Mouse (Mus musculus): ENCODE results near the gene Gm10282. TPM values are rescaled to one million over a fixed set of nuclear protein-coding genes. Genes with fewer than 3 reads are reported as not detected.

The Gm10282 gene
- total and polyA plus RNA-seq, 3 experiments = 11.7 to 133 TPM; not detected in 1

DNA sequence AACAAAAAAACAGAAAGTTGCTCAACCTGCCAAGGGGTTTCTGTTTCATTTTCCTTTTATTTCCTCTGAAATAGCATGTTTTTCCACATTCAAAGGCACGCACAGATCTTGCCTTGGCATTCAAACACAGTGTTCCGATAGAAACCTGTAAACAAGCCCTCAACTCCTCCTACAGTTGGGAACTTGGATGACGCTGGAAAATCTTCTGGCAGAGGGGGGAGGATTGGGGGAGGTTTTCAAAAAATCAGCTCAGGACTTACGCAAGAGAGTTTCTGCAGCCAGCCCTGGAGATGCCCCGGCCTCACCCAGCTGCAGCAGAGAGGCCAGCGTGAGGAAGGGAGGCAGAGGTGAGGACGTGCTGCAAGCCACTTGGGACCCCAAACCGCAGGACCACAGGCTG, 1.4 kb downstream of the Gm10282 start:
- H3K36me3 ChIP-seq (ENCODE audit: control insufficient read depth in 1 of 2, insufficient read depth in 2 of 2, low read length in 2 of 2) = no peaks in the 10 kb centered on the region
- DNase-seq (ENCODE audit: low read depth, low spot score) = no peak
- no peak overlapping the region for H3K27ac ChIP-seq (ENCODE audit: control insufficient read depth, low read depth, low read length)
- no peak for TF ChIP-seq MYB (IDR thresholded peaks at IDR 0.05; ENCODE audit: low read depth, low read length)
- TF ChIP-seq E2F4 (IDR thresholded peaks at IDR 0.05; ENCODE audit: borderline replicate concordance, low read depth, low read length) = no peak
- TF ChIP-seq NRF1 (IDR thresholded peaks at IDR 0.05; ENCODE audit: insufficient read depth, low read depth, low read length, poor library complexity, severe bottlenecking) = no peak
- TF ChIP-seq ZNF384 (IDR thresholded peaks at IDR 0.05; ENCODE audit: low read depth, low read length) = no peak
- TF ChIP-seq MAFK (IDR thresholded peaks at IDR 0.05; ENCODE audit: borderline replicate concordance, low read depth, low read length) = no peak
- no peak for TF ChIP-seq POLR2AphosphoS5 (IDR thresholded peaks at IDR 0.05; ENCODE audit: borderline replicate concordance, low read depth, low read length)
- no peak for TF ChIP-seq GATA1 (IDR thresholded peaks at IDR 0.05; ENCODE audit: low read depth, low read length)
- no peak for TF ChIP-seq ZC3H11A (IDR thresholded peaks at IDR 0.05; ENCODE audit: low read depth, low read length)
- no peak for TF ChIP-seq MXI1 (IDR thresholded peaks at IDR 0.05; ENCODE audit: low read depth, low read length)
- TF ChIP-seq POLR2AphosphoS2 (IDR thresholded peaks at IDR 0.05; ENCODE audit: low read length) = no peak
- no peak for TF ChIP-seq BHLHE40 (IDR thresholded peaks at IDR 0.05; ENCODE audit: borderline replicate concordance, low read depth, low read length)
- TF ChIP-seq GABPA (IDR thresholded peaks at IDR 0.05; ENCODE audit: low read depth, low read length) = no peak
- no peak for TF ChIP-seq TCF12 (IDR thresholded peaks at IDR 0.05; ENCODE audit: low read depth, low read length)
- TF ChIP-seq SIN3A (IDR thresholded peaks at IDR 0.05; ENCODE audit: low read length) = no peak
- H3K4me1 ChIP-seq (ENCODE audit: control insufficient read depth in 1 of 2, insufficient read depth in 2 of 2, low read length in 2 of 2) = no peaks in the 10 kb centered on the region
- H3K9ac ChIP-seq (ENCODE audit: control insufficient read depth, low read depth, low read length, poor library complexity, severe bottlenecking) = no peak overlapping the region
- no peaks in the 10 kb centered on the region for H3K9me3 ChIP-seq (replicated peaks; ENCODE audit: insufficient read depth, low read length)
- H3K79me2 ChIP-seq (ENCODE audit: control insufficient read depth, insufficient read depth, low read length, poor library complexity) = no peaks in the 10 kb centered on the region
- H3K27me3 ChIP-seq (ENCODE audit: control insufficient read depth in 1 of 2, insufficient read depth in 2 of 2, low read length in 2 of 2) = peaks cover 0 to 3% of the 10 kb centered on the region in 2 experiments; a peak in 3 of 4 replicates
- H3K4me3 ChIP-seq (ENCODE audit: control insufficient read depth in 1 of 2, insufficient read depth in 1 of 2, low read depth in 2 of 2, low read length in 2 of 2) = no peak overlapping the region

DNA sequence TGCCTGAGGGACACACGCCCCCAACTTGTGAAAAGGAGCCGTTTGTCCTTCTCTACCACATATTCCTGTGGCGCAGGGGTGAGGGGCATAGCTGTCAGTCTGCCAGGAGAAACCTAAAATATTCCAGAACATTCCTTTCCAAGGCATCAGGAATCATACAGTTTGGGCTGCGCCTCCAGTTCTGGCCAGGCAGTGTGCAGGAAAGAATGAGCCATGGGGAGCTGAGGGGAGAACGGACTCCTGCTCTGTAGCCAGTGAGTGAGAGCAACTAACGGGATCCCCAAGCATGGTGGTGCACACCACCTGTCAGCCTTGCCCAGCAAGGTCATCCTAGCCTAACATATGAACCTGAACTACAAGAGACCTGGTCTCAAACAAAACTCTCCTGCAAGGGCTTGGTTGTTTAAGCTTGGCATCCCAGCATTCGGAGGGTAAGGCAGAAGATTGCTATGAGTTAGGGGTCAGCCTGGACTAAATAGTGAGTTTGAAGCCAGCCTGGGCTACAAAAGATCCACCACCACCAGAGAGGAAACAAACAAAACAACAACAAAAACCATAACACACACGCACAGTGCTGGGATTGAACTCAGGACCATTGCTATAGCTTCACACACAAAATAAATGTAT, 2.0 kb downstream of the Gm10282 start:
- H3K79me2 ChIP-seq (ENCODE audit: control insufficient read depth, insufficient read depth, low read length, poor library complexity) = no peaks in the 10 kb centered on the region
- no peak for DNase-seq (ENCODE audit: low read depth, low spot score)
- no peak overlapping the region for H3K4me3 ChIP-seq (ENCODE audit: control insufficient read depth in 1 of 2, insufficient read depth in 1 of 2, low read depth in 2 of 2, low read length in 2 of 2)
- no peak overlapping the region for H3K9ac ChIP-seq (ENCODE audit: control insufficient read depth, low read depth, low read length, poor library complexity, severe bottlenecking)
- peaks cover 0 to 4% of the 10 kb centered on the region in 2 experiments; a peak in 3 of 4 replicates for H3K27me3 ChIP-seq (ENCODE audit: control insufficient read depth in 1 of 2, insufficient read depth in 2 of 2, low read length in 2 of 2)
- no peaks in the 10 kb centered on the region for H3K9me3 ChIP-seq (replicated peaks; ENCODE audit: insufficient read depth, low read length)
- TF ChIP-seq ZNF384 (IDR thresholded peaks at IDR 0.05; ENCODE audit: low read depth, low read length) (no peak), GABPA (IDR thresholded peaks at IDR 0.05; ENCODE audit: low read depth, low read length) (no peak), UBTF (IDR thresholded peaks at IDR 0.05; ENCODE audit: borderline replicate concordance, insufficient read depth, low read depth, low read length) (no peak), MEF2A (IDR thresholded peaks at IDR 0.05; ENCODE audit: extremely low read depth, insufficient replicate concordance, low read depth, low read length, poor library complexity, severe bottlenecking) (no peak), ETS1 (IDR thresholded peaks at IDR 0.05; ENCODE audit: low read depth, low read length) (no peak), NRF1 (IDR thresholded peaks at IDR 0.05; ENCODE audit: insufficient read depth, low read depth, low read length, poor library complexity, severe bottlenecking) (no peak), TAL1 (IDR thresholded peaks at IDR 0.05; ENCODE audit: low read length) (no peak), MXI1 (IDR thresholded peaks at IDR 0.05; ENCODE audit: low read depth, low read length) (no peak), ELF1 (IDR thresholded peaks at IDR 0.05; ENCODE audit: low read depth, low read length) (no peak), MYC (IDR thresholded peaks at IDR 0.05; ENCODE audit: low read depth, low read length) (no peak)
- H3K36me3 ChIP-seq (ENCODE audit: control insufficient read depth in 1 of 2, insufficient read depth in 2 of 2, low read length in 2 of 2) = no peaks in the 10 kb centered on the region
- no peaks in the 10 kb centered on the region for H3K4me1 ChIP-seq (ENCODE audit: control insufficient read depth in 1 of 2, insufficient read depth in 2 of 2, low read length in 2 of 2)
- no peak overlapping the region for H3K27ac ChIP-seq (ENCODE audit: control insufficient read depth, low read depth, low read length)
